Mouse (Mus musculus): ENCODE measurements around the gene Map3k9. TPM values are rescaled to one million over a fixed set of nuclear protein-coding genes. Genes with fewer than 3 reads are reported as not detected.

Gene Map3k9
- 0.72 TPM in 1 of 2 replicates, not detected in the other for total RNA-seq (2015; ENCODE audit: low replicate concordance)
- 0.13 and 0.83 TPM in 2 replicates for total RNA-seq (2017; ENCODE audit: low replicate concordance)

DNA sequence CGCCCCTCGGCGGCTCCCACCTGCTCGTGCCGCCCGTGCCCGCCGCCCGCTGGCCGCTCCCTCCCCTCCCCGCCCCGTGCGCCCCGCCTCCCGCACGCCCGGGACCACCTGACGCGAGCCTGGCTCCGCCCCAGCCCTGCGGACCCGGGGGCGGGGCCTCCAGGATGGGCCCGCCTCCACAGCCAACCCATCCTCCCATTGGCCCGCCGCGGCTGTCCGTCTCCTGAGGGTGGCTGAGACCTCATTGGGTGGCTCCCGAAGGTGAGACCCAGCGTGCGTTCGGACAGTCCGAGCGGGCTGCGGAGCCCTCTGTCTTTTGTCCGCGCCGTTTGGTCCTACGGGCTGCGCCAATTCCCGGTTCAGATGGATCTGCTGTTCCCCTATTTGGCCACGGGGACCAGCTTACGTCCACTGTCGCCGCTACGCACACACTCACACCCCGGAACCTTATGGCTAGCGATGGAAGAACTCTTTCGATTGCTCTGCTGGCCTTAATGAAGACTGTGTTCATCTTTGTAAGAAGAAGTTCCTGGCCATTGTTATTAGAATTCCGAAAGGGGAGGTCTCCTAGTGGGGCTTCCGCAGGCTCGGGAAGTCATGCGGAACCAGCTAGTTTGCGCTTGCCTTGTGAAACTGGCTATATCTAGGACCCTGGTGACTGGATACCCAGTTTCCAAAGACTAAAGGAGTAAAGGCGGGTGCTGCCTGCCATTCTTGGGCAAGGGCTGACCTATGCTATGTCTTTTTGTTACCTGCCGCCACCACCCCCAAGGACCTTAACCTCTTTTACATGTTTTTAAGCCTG is at the start of gene Map3k9:
TSS of gene Map3k9 (minus strand) at position 71 of the 805 bp plus-strand sequence.
- peak; percentile 49; the same call in 1 of the 2 replicates for ATAC-seq (replicated peaks; ENCODE audit: low FRiP score, poor library complexity, severe bottlenecking)

DNA sequence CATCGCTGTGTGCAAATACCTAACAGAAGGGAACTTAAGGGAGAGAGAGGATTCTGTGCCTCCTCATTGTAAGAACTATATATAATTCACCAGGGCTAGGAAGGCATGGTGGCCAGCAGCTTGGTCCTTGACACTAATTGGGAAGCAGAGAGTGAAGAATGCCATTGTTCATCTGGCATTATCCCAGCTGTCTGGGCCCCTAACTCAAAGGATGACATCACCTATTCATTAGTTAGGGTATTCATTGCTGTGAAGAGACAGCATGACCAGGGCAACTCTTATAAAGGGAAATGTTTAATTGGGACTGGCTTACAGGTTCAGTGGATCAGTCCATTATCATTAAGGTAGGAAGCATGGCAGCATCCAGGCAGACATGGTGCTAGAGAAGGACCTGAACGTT is 47.4 kb upstream of the Map3k9 start:
- no peak for ATAC-seq (replicated peaks; ENCODE audit: low FRiP score, poor library complexity, severe bottlenecking)

DNA sequence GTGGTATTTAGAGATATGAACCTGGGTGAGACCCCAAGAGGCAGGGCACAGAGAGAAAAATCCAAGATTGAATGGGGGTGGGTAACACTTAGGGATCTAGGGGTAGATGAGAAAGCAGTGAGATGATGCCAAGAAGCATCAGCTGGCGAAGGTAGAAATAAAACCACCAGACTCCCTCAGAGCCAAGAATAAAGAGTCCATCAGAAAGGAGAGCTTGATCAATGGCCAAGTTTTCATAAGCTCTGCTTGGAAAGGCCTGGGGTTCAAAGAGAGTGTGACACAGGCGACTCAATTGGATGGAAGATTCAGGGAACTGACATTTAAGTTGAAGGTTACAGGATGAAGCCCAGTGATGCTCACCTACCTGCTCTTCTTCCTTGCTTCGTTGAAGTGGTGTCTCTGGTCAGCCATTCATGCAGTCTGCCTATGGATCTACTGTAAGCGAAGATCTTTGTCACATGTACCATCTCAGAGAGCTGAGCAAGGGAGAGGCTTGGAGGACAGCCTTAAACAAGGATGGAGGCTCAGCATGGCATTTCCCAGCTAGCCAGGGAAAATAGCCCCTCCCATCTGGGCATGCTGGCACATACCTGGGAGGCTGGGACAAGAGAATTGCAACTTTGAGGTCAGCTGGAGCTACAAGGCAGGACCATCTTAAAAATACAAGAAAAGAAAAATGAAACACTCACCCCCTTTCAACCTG is 42.0 kb upstream of the Map3k9 start:
- ATAC-seq (replicated peaks; ENCODE audit: low FRiP score, poor library complexity, severe bottlenecking), result no peak

- no peak for ATAC-seq (replicated peaks; ENCODE audit: low FRiP score, poor library complexity, severe bottlenecking)
These were observed 41.2 kb upstream of the Map3k9 start for GRCm38 (mm10) chr12:81822176-81822575.

- no peak for ATAC-seq (replicated peaks; ENCODE audit: low FRiP score, poor library complexity, severe bottlenecking)
These were observed 39.7 kb upstream of the Map3k9 start for GRCm38 (mm10) chr12:81820700-81821099.

- ATAC-seq (replicated peaks; ENCODE audit: low FRiP score, poor library complexity, severe bottlenecking), result no peak
These were observed 36.1 kb upstream of the Map3k9 start for GRCm38 (mm10) chr12:81817126-81817505.

DNA sequence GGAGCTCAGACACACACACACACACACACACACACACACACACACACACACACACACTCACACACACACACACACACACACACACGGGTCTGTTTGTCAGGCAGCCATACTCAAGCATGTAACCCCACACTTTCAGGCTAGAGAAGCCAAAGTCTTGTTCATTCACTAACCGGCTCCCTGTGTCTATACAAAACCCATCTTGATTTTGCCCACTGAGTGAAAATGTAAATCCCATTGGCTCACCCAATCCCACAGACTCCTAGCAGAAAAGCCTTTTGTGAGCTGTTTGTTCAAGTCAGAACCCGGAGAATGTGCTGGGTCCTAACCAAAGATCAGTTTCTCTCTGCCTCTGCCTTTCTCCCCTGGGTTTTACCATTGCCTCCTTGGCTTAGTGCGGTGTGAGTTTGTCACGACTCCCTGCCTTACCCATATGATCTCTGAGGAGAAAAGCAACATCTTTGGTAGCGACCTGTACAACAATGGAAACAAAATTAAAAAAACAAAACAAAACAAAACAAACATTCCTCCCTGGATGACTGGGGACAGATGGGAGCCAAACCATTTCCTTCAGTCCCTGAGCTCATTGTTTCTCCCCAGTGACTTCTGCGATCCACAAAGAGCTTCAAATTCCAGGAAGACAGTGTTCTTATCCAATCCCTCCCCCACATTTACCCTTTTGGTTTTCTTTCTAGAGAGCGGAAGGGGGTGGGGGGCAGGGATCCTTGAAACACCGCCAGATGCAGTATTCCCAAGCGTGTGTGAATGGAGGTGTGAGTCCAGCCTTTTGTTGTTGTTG is 35.6 kb upstream of the Map3k9 start:
- ATAC-seq (replicated peaks; ENCODE audit: low FRiP score, poor library complexity, severe bottlenecking), result no peak

- ATAC-seq (replicated peaks; ENCODE audit: low FRiP score, poor library complexity, severe bottlenecking), result no peak
These were observed 33.8 kb upstream of the Map3k9 start for GRCm38 (mm10) chr12:81814742-81815141.

DNA sequence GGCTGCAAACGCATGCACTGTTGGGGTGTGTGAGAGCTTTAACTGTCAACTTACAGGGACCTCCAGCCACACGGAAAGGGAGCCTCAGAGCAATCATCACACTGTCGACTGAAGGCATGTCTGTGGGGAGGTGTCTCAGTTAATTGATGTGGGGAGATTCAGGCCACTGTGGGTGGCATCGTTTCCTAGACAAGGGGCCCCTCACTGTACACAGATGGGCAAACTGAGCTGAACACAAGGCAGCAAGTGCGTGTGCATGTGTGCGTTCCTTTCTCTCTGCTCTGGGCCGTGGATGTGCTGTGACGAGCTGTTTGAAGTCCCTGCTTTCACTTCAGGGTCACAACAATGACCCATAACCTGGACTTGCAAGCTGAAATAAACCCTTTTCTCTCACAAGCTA is 29.4 kb upstream of the Map3k9 start:
- no peak for ATAC-seq (replicated peaks; ENCODE audit: low FRiP score, poor library complexity, severe bottlenecking)

DNA sequence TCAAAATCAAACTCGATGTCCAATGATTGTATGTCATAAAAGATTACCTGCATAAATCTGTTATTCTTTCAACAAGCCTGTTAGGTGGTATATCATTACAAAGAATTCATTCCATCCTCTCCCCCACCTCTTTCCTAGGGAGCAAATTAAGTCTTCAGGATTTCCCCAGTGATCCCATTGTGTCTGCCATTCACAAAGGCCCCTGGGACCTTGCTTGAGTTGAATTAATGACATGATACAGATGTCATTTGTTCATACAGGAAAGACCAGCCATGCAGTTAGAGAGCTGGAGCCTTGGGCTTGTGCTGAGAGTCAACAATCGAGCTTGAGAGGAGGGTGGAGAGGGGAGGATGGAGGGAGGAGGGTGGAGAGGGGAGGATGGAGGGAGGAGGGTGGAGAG is 27.6 kb upstream of the Map3k9 start:
- ATAC-seq (replicated peaks; ENCODE audit: low FRiP score, poor library complexity, severe bottlenecking), result no peak

GRCm38 (mm10) chr12:81807953-81808352 is 27.0 kb upstream of the Map3k9 start:
- ATAC-seq (replicated peaks; ENCODE audit: low FRiP score, poor library complexity, severe bottlenecking), result no peak

- ATAC-seq (replicated peaks; ENCODE audit: low FRiP score, poor library complexity, severe bottlenecking), result no peak
These were observed 26.5 kb upstream of the Map3k9 start for GRCm38 (mm10) chr12:81807529-81807837.

- ATAC-seq (replicated peaks; ENCODE audit: low FRiP score, poor library complexity, severe bottlenecking), result no peak
These were observed 26.0 kb upstream of the Map3k9 start for GRCm38 (mm10) chr12:81806759-81807528.

DNA sequence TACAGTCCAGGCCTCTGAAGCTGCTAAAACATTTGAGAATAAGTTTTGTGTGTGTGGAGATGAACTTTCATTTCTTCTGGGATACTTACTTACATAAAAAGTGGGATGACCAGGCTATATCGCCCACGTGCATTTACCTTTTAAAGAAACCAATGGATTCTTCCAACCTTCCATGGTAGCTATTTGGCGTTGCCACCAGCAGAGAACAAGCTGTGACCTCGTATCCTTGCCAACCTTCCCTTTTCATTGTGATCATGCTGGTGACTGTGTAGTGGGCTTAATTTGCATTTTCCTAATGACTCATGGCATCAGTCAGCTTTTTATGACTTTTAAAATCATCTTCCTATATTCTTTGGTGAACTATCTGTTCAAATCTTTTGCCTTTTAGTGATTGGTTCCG is 25.1 kb upstream of the Map3k9 start:
- no peak for ATAC-seq (replicated peaks; ENCODE audit: low FRiP score, poor library complexity, severe bottlenecking)

- ATAC-seq (replicated peaks; ENCODE audit: low FRiP score, poor library complexity, severe bottlenecking), result no peak
These were observed 22.8 kb upstream of the Map3k9 start for GRCm38 (mm10) chr12:81803803-81804202.

DNA sequence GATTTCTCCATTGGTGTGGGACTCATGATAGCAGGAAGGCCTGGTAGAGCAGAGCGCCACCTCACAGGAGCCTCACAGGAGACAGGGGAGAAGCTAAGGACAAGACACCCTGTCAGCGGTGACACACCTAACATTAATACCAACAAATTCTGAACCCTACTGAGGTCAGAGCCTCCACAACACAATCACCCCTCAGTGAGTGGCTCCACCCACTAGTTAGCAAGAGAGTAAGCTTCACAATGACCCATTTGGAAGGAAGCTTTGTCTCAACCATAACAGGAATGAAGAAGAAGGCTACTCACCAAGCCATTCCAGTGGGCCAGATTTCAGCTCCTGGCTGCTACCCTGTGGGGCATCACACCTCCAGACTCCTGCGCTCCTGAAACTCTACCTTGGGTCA is 22.0 kb upstream of the Map3k9 start:
- ATAC-seq (replicated peaks; ENCODE audit: low FRiP score, poor library complexity, severe bottlenecking), result no peak

GRCm38 (mm10) chr12:81801134-81801533 is 20.2 kb upstream of the Map3k9 start:
- no peak for ATAC-seq (replicated peaks; ENCODE audit: low FRiP score, poor library complexity, severe bottlenecking)

DNA sequence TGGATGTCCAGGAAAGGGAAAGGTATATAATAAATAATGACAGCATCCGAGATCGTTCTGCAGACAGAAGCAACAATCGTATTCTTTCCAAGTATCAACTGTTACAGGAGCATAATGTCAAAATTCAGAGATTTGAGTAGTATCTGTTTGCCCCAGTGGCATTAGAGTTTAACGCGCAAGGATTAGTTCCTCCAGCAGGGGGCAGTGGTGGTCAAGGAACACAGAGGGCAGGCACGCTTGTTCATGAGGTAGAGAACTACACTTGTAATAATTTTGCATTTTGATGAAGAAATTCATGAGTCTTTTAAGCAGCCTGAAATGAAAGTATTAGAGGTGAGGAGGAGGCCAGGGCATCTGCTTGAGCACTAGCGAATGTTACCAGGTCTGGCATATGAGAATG is 15.6 kb upstream of the Map3k9 start:
- no peak for ATAC-seq (replicated peaks; ENCODE audit: low FRiP score, poor library complexity, severe bottlenecking)

GRCm38 (mm10) chr12:81792511-81793218 is 11.7 kb upstream of the Map3k9 start:
- no peak for ATAC-seq (replicated peaks; ENCODE audit: low FRiP score, poor library complexity, severe bottlenecking)

Data from erythroid progenitor cell, adult 5-6 weeks (primary cell).